Mouse (Mus musculus): ENCODE data around the gene Pcnx3. TPM values are rescaled to one million over a fixed set of nuclear protein-coding genes. Genes with fewer than 3 reads are reported as not detected.

The Pcnx3 gene
- polyA plus RNA-seq, 1 experiment from 2014 or later = 9.7 TPM

DNA sequence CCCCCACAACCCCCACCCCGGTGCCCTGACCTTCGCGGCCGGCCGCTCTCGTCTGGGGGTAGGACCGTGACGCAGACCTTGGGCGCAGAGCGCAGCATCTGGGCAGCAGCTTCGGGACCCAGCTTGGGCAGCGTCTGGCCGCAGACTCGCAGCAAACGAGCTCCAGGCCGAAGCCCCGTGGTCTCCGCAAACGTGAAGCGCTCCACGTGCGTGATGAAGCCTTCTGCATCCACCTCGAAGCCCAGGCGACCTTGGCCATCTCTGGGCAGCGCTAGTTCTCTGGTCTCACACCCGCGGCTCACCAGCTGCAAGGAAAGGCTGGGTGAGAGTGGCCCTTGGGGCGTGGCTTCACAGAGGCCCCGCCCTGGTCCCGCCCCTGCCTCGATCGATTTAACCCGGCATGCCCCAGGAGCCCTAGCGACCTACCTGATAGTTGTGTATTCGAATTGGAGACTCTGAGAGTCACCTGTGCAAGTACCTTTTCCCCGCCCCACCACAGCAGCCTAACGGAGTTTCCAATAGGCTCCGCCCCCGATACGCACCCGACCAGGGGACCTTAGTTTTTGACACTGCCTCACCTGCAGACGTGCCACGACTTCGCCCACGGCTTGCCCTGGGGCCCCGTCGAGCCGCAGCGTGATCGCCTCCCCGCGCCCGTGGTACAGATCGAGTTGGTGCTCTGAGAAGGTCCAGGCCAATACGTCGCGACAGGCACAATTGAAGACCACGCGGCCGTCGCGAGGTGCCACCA, 34.6 kb downstream of the Pcnx3 start:
- WGBS (ENCODE audit: insufficient replicate concordance) = 76% methylated on average over 62 of the region's 62 CpGs
- no peaks in the 10 kb centered on the region for H3K9me3 ChIP-seq (replicated peaks; ENCODE audit: control insufficient read depth, low read length)
- peaks cover 63% of the 10 kb centered on the region for H3K36me3 ChIP-seq (ENCODE audit: control insufficient read depth, insufficient read depth)
- peak overlapping the region; percentile 26 for H3K4me3 ChIP-seq (ENCODE audit: low read depth, low read length)
- no peak overlapping the region for H3K27ac ChIP-seq (ENCODE audit: low read length)
- no peaks in the 10 kb centered on the region for H3K27me3 ChIP-seq (ENCODE audit: control insufficient read depth, insufficient read depth, low read depth, low read length)
- peak; percentile 56 for ATAC-seq (ENCODE audit: low read depth)
- H3K4me1 ChIP-seq (ENCODE audit: control insufficient read depth, low read depth, low read length) = peaks cover 16% of the 10 kb centered on the region
- H3K9ac ChIP-seq (ENCODE audit: low read depth, low read length) = no peak overlapping the region
- peak overlapping the region; percentile 53 for H3K4me2 ChIP-seq (ENCODE audit: low read depth, low read length)

DNA sequence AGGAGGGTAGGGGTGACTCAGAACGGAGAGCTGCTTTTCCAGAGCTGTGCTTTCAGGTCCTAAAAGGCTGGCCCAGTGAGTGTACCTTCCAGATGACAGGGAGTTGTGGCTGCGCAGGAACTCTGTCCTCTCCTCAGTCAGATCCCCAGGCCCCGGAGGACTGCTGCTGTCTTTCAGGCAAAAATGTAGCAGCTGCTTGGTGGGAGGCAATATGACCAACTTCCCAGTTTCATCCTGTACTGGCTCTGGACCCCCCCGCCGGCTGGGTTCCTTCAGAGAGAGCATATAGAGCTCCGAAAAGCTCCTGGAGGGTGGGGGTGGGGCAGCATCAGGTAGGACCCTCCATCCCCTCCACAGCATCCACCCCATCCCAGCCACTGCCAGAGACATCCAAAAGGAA, 36.1 kb downstream of the Pcnx3 start:
- 78% methylated on average over 6 of the region's 6 CpGs for WGBS (ENCODE audit: insufficient replicate concordance)
- no peak overlapping the region for H3K4me3 ChIP-seq (ENCODE audit: low read depth, low read length)
- no peaks in the 10 kb centered on the region for H3K9me3 ChIP-seq (replicated peaks; ENCODE audit: control insufficient read depth, low read length)
- no peak overlapping the region for H3K4me2 ChIP-seq (ENCODE audit: low read depth, low read length)
- no peaks in the 10 kb centered on the region for H3K27me3 ChIP-seq (ENCODE audit: control insufficient read depth, insufficient read depth, low read depth, low read length)
- ATAC-seq (ENCODE audit: low read depth) = no peak
- H3K27ac ChIP-seq (ENCODE audit: low read length) = no peak overlapping the region
- no peak overlapping the region for H3K9ac ChIP-seq (ENCODE audit: low read depth, low read length)
- peaks cover 27% of the 10 kb centered on the region for H3K4me1 ChIP-seq (ENCODE audit: control insufficient read depth, low read depth, low read length)
- peaks cover 55% of the 10 kb centered on the region for H3K36me3 ChIP-seq (ENCODE audit: control insufficient read depth, insufficient read depth)

GRCm38 (mm10) chr19:5651502-5652274, 37.0 kb downstream of the Pcnx3 start:
- H3K4me2 ChIP-seq (ENCODE audit: low read depth, low read length) = no peak overlapping the region
- peak; percentile 22 for ATAC-seq (ENCODE audit: low read depth)
- no peak overlapping the region for H3K27ac ChIP-seq (ENCODE audit: low read length)
- H3K9ac ChIP-seq (ENCODE audit: low read depth, low read length) = no peak overlapping the region
- H3K9me3 ChIP-seq (replicated peaks; ENCODE audit: control insufficient read depth, low read length) = no peaks in the 10 kb centered on the region
- peaks cover 57% of the 10 kb centered on the region for H3K36me3 ChIP-seq (ENCODE audit: control insufficient read depth, insufficient read depth)
- H3K4me3 ChIP-seq (ENCODE audit: low read depth, low read length) = no peak overlapping the region
- peaks cover 27% of the 10 kb centered on the region for H3K4me1 ChIP-seq (ENCODE audit: control insufficient read depth, low read depth, low read length)
- H3K27me3 ChIP-seq (ENCODE audit: control insufficient read depth, insufficient read depth, low read depth, low read length) = no peaks in the 10 kb centered on the region
- WGBS (ENCODE audit: insufficient replicate concordance) = 59% methylated on average over 13 of the region's 13 CpGs

DNA sequence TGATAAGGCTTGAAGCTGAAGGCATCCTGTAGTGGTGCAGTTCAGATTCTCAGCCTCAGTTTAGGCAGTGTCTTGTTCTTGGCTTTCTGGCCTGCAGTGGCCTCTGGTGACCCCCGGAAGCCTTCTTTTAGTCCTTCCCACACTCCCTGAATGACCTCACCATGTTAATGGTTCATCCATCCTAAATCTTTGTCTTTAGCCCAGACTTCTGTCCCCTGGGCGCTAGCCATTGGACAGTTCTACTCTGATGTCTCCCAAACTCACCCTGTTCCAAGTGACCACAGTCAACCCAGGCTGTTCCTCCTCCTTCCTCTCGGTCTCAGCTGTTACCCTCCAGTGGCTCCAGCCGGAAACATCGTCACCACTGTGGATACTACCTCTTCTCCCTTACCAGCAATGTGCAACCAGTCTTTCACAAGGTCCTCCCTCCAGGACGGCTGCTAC, 39.4 kb downstream of the Pcnx3 start:
- peak; percentile 6; the same call in 1 of the 2 replicates for ATAC-seq (ENCODE audit: low read depth)
- peaks cover 51% of the 10 kb centered on the region for H3K36me3 ChIP-seq (ENCODE audit: control insufficient read depth, insufficient read depth)

GRCm38 (mm10) chr19:5648401-5649297, 40.1 kb downstream of the Pcnx3 start:
- Histone ChIP-seq H3K4me1 (ENCODE audit: control insufficient read depth, low read depth, low read length) (peaks cover 27% of the 10 kb centered on the region), H3K9ac (ENCODE audit: low read depth, low read length) (peak overlapping the region; percentile 26; the same call in 1 of the 2 replicates), H3K9me3 (replicated peaks; ENCODE audit: control insufficient read depth, low read length) (no peaks in the 10 kb centered on the region), H3K4me2 (ENCODE audit: low read depth, low read length) (peak overlapping the region; percentile 69), H3K36me3 (ENCODE audit: control insufficient read depth, insufficient read depth) (peaks cover 45% of the 10 kb centered on the region), H3K27ac (ENCODE audit: low read length) (peak overlapping the region; percentile 66), H3K27me3 (ENCODE audit: control insufficient read depth, insufficient read depth, low read depth, low read length) (no peaks in the 10 kb centered on the region), H3K4me3 (ENCODE audit: low read depth, low read length) (peak overlapping the region; percentile 48)
- ATAC-seq (ENCODE audit: low read depth) = peak; percentile 79
- WGBS (ENCODE audit: insufficient replicate concordance) = 9% methylated on average over 26 of the region's 26 CpGs

More for the DNA sequence above, 39.4 kb downstream of the Pcnx3 start:
- WGBS (ENCODE audit: insufficient replicate concordance) = 32% methylated on average over 6 of the region's 6 CpGs
- H3K27me3 ChIP-seq (ENCODE audit: control insufficient read depth, insufficient read depth, low read depth, low read length) = no peaks in the 10 kb centered on the region
- H3K4me3 ChIP-seq (ENCODE audit: low read depth, low read length) = no peak overlapping the region; the same call in 1 of the 2 replicates
- H3K4me2 ChIP-seq (ENCODE audit: low read depth, low read length) = peak overlapping the region; percentile 69
- peak overlapping the region; percentile 36 for H3K27ac ChIP-seq (ENCODE audit: low read length)
- peaks cover 27% of the 10 kb centered on the region for H3K4me1 ChIP-seq (ENCODE audit: control insufficient read depth, low read depth, low read length)
- H3K9me3 ChIP-seq (replicated peaks; ENCODE audit: control insufficient read depth, low read length) = no peaks in the 10 kb centered on the region
- H3K9ac ChIP-seq (ENCODE audit: low read depth, low read length) = 0 out of 2 replicates have a peak overlapping the region, but pooled peaks have one; percentile 26

GRCm38 (mm10) chr19:5647791-5648190, 40.9 kb downstream of the Pcnx3 start:
- no peak for ATAC-seq (ENCODE audit: low read depth)
- 76% methylated on average over 6 of the region's 6 CpGs for WGBS (ENCODE audit: insufficient replicate concordance)
- Histone ChIP-seq H3K27ac (ENCODE audit: low read length) (peak overlapping the region; percentile 66; the same call in 1 of the 2 replicates), H3K4me3 (ENCODE audit: low read depth, low read length) (no peak overlapping the region), H3K27me3 (ENCODE audit: control insufficient read depth, insufficient read depth, low read depth, low read length) (no peaks in the 10 kb centered on the region), H3K9me3 (replicated peaks; ENCODE audit: control insufficient read depth, low read length) (no peaks in the 10 kb centered on the region), H3K9ac (ENCODE audit: low read depth, low read length) (no peak overlapping the region), H3K4me2 (ENCODE audit: low read depth, low read length) (no peak overlapping the region), H3K36me3 (ENCODE audit: control insufficient read depth, insufficient read depth) (peaks cover 43% of the 10 kb centered on the region), H3K4me1 (ENCODE audit: control insufficient read depth, low read depth, low read length) (peaks cover 27% of the 10 kb centered on the region)

DNA sequence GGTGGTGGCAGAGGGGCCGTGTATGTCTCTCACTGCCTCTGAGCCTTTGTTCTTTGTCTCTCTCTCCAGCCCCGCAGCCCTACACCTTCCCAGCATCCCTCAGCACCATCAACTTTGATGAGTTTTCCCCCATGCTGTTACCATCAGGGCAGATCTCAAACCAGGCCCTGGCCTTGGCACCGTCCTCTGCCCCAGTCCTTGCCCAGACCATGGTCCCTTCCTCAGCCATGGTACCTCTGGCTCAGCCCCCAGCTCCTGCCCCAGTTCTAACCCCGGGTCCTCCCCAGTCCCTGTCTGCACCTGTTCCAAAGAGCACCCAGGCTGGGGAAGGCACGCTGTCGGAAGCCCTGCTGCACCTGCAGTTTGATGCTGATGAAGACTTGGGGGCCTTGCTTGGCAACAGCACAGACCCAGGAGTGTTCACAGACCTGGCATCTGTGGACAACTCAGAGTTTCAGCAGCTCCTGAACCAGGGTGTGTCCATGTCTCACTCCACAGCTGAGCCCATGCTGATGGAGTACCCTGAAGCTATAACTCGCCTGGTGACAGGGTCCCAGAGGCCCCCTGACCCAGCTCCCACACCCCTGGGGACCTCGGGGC, 41.9 kb downstream of the Pcnx3 start:
- H3K27ac ChIP-seq (ENCODE audit: low read length) = no peak overlapping the region
- H3K9me3 ChIP-seq (replicated peaks; ENCODE audit: control insufficient read depth, low read length) = no peaks in the 10 kb centered on the region
- H3K27me3 ChIP-seq (ENCODE audit: control insufficient read depth, insufficient read depth, low read depth, low read length) = no peaks in the 10 kb centered on the region
- WGBS (ENCODE audit: insufficient replicate concordance) = 78% methylated on average over 8 of the region's 8 CpGs
- H3K36me3 ChIP-seq (ENCODE audit: control insufficient read depth, insufficient read depth) = peaks cover 44% of the 10 kb centered on the region
- H3K4me1 ChIP-seq (ENCODE audit: control insufficient read depth, low read depth, low read length) = peaks cover 22% of the 10 kb centered on the region
- ATAC-seq (ENCODE audit: low read depth) = no peak
- H3K9ac ChIP-seq (ENCODE audit: low read depth, low read length) = no peak overlapping the region
- no peak overlapping the region for H3K4me3 ChIP-seq (ENCODE audit: low read depth, low read length)
- H3K4me2 ChIP-seq (ENCODE audit: low read depth, low read length) = no peak overlapping the region

- 84% methylated on average over 9 of the region's 9 CpGs for WGBS (ENCODE audit: insufficient replicate concordance)
- Histone ChIP-seq H3K4me1 (ENCODE audit: control insufficient read depth, low read depth, low read length) (peaks cover 16% of the 10 kb centered on the region), H3K27ac (ENCODE audit: low read length) (no peak overlapping the region), H3K27me3 (ENCODE audit: control insufficient read depth, insufficient read depth, low read depth, low read length) (no peaks in the 10 kb centered on the region), H3K36me3 (ENCODE audit: control insufficient read depth, insufficient read depth) (peaks cover 48% of the 10 kb centered on the region), H3K9me3 (replicated peaks; ENCODE audit: control insufficient read depth, low read length) (no peaks in the 10 kb centered on the region), H3K9ac (ENCODE audit: low read depth, low read length) (no peak overlapping the region), H3K4me2 (ENCODE audit: low read depth, low read length) (no peak overlapping the region), H3K4me3 (ENCODE audit: low read depth, low read length) (no peak overlapping the region)
- no peak for ATAC-seq (ENCODE audit: low read depth)
Measured at GRCm38 (mm10) chr19:5645280-5645679, 43.4 kb downstream of the Pcnx3 start.

Measured in liver, embryonic 16.5 days (tissue).